Mouse (Mus musculus) liver, embryonic 14.5 days (tissue): ENCODE results near the gene Runx3.

Experiments
- CTCF ChIP-seq: IDR thresholded peaks from 2 replicates; pipeline ENCODE4 v1.5.1; 2016; ENCODE audit warnings: antibody characterized with exemption, low read depth, control low read depth
- EP300 ChIP-seq: IDR thresholded peaks from 2 replicates; pipeline ENCODE4 v1.6.1; 2016; ENCODE audit warnings: antibody characterized with exemption, low read depth

GRCm38 (mm10) chr4:135158724-135159409 is 38.4 kb downstream of the Runx3 start:
- TF ChIP-seq CTCF (no peak), EP300 (no peak)
